Comparison of ENCODE assay signal across 17 mouse cellular contexts in genomic region chr1:127507042-127507650, GRCm38 (mm10).
DNase-seq lines count a peak whose midpoint lies in the region; ATAC-seq and TF ChIP-seq lines count a peak whose summit lies in the region.
"Had no signal": no experiment of that assay in that cellular context is flagged by ENCODE, and none has a peak within 500 bp of the region (broad histone marks: within the 10 kb centered on the region; RNA-seq: fewer than 3 reads in every experiment).

No protein-coding gene starts in this region.

- H3K27ac ChIP-seq in ES-E14 (ENCODE audit: insufficient read depth, low read depth, low read length, poor library complexity, severe bottlenecking) = no peak overlapping the region
- peak overlapping the region; percentile 80 for H3K27ac ChIP-seq in midbrain, embryonic 12.5 days (replicated peaks)
- H3K27ac ChIP-seq: embryonic facial prominence, embryonic 12.5 days; limb, embryonic 15.5 days had no signal

- WGBS in midbrain, embryonic 12.5 days = 63% methylated on average over 10 of the region's 10 CpGs

- no peaks in the 10 kb centered on the region for H3K9me3 ChIP-seq in ES-E14 (ENCODE audit: control insufficient read depth, insufficient read depth, low read depth, low read length)
- no peaks in the 10 kb centered on the region for H3K9me3 ChIP-seq in midbrain, embryonic 12.5 days
- H3K9me3 ChIP-seq: embryonic facial prominence, embryonic 12.5 days; limb, embryonic 15.5 days; megakaryocyte, embryonic 14.5 days had no signal

- no peak overlapping the region for H3K9ac ChIP-seq in ES-E14 (ENCODE audit: insufficient read depth, low read depth, low read length, poor library complexity, severe bottlenecking)
- no peak overlapping the region for H3K9ac ChIP-seq in midbrain, embryonic 12.5 days (replicated peaks)
- H3K9ac ChIP-seq: embryonic facial prominence, embryonic 12.5 days; limb, embryonic 15.5 days; lung, embryonic 14.5 days had no signal

- H3K4me2 ChIP-seq in midbrain, embryonic 12.5 days (replicated peaks) = no peak overlapping the region
- H3K4me2 ChIP-seq: embryonic facial prominence, embryonic 12.5 days; limb, embryonic 15.5 days; lung, embryonic 14.5 days had no signal

- in situ Hi-C loops in ES-E14 (cut with MboI; ENCODE audit: low sequenced_read_pairs in 2 of 2, unreplicated experiment in 2 of 2) = loop anchor here (10.0 to 25.0 kb wide), 2 partner anchors 248 to 255 kb away; partner anchors contain the start of gene Ccnt2 (in 1 of the 2)

- peak; percentile 65 for ATAC-seq in cerebellum, adult (ENCODE audit: insufficient number of reproducible peaks, low FRiP score, low TSS enrichment)
- ATAC-seq in midbrain, embryonic 12.5 days (ENCODE audit: low FRiP score, low read depth) = no peak
- ATAC-seq: activated CD4-positive, CD25-positive, alpha-beta regulatory T cell, adult 4 months; intestine, embryonic 16.5 days had no signal

- H3K36me3 ChIP-seq in ES-E14 (ENCODE audit: control insufficient read depth, insufficient read depth, low read length, poor library complexity, severe bottlenecking) = no peaks in the 10 kb centered on the region
- H3K36me3 ChIP-seq in midbrain, embryonic 12.5 days = no peaks in the 10 kb centered on the region
- H3K36me3 ChIP-seq: embryonic facial prominence, embryonic 12.5 days; G1E; limb, embryonic 15.5 days had no signal

- H3K4me3 ChIP-seq in ES-E14 (ENCODE audit: insufficient read depth in 1 of 2, low read depth in 1 of 2, low read length in 2 of 2, poor library complexity in 1 of 2, severe bottlenecking in 1 of 2) = no peak overlapping the region
- H3K4me3 ChIP-seq in midbrain, embryonic 12.5 days = no peak overlapping the region
- H3K4me3 ChIP-seq: embryonic facial prominence, embryonic 12.5 days; limb, embryonic 15.5 days; megakaryocyte, embryonic 14.5 days had no signal

- intact Hi-C loops in heart, postnatal 14 days (cut with DNase I) = no loop called here
- intact Hi-C loops in left cerebral cortex, postnatal 36 days (cut with DNase I) = no loop called here

- H3K4me1 ChIP-seq in ES-E14 (ENCODE audit: control insufficient read depth in 2 of 2, insufficient read depth in 2 of 2, low read length in 2 of 2, poor library complexity in 1 of 2) = peaks cover 0 to 4% of the 10 kb centered on the region in 2 experiments; a peak in 1 of 4 replicates
- H3K4me1 ChIP-seq in midbrain, embryonic 12.5 days = peaks cover 12% of the 10 kb centered on the region
- H3K4me1 ChIP-seq: embryonic facial prominence, embryonic 12.5 days; limb, embryonic 15.5 days had no signal

- H3K27me3 ChIP-seq in midbrain, embryonic 12.5 days = no peaks in the 10 kb centered on the region
- H3K27me3 ChIP-seq: embryonic facial prominence, embryonic 12.5 days; limb, embryonic 15.5 days; megakaryocyte, embryonic 14.5 days had no signal

- no peak for DNase-seq in cerebellum, postnatal 4 days (ENCODE audit: low spot score in 2 of 2)
- peak; percentile 62 for DNase-seq in ES-E14 (ENCODE audit: low read depth, low spot score)
- peak; percentile 82 for DNase-seq in cerebellum, adult 9-11 months
- no peak for DNase-seq in heart, postnatal 14 days
- DNase-seq in frontal cortex, postnatal 36 days (ENCODE audit: low spot score in 2 of 2) = no peak
- DNase-seq in left cerebral cortex, postnatal 36 days (ENCODE audit: low spot score in 2 of 2) = no peak
- DNase-seq: kidney, postnatal 36 days; lung, embryonic 14.5 days; right cerebral cortex, postnatal 14 days had no signal

TF ChIP-seq in ES-E14, 5 proteins besides CTCF, POLR2A, EP300 and RAD21:
- TF ChIP-seq ZNF384 (IDR thresholded peaks at IDR 0.05; ENCODE audit: low read depth, low read length) = no peak
- no peak for TF ChIP-seq HCFC1 (IDR thresholded peaks at IDR 0.05; ENCODE audit: borderline replicate concordance, insufficient read depth, low read length)
- no peak for TF ChIP-seq CHD2 (IDR thresholded peaks at IDR 0.05; ENCODE audit: low read depth, low read length)
- TF ChIP-seq MAFK (IDR thresholded peaks at IDR 0.05; ENCODE audit: insufficient read depth, low read depth, low read length) = peak; percentile 53; the same call in 1 of the 2 replicates
- TF ChIP-seq ZC3H11A (IDR thresholded peaks at IDR 0.05; ENCODE audit: borderline replicate concordance, low read depth, low read length) = no peak

Comparison
In these comparisons a context has a peak if more than half of its experiments do, and no peak if none do; other contexts are left out.
1. DNase-seq: peak in ES-E14 (single experiment) and cerebellum, adult 9-11 months (single experiment); none in cerebellum, postnatal 4 days (0 of 2), heart, postnatal 14 days (0 of 2), frontal cortex, postnatal 36 days (0 of 2) and left cerebral cortex, postnatal 36 days (0 of 2).